Mouse (Mus musculus): ENCODE measurements around the gene Aspg.

GRCm38 (mm10) chr12:112125903-112126302 is 19.4 kb downstream of the Aspg start:
- no peak for TF ChIP-seq CTCF (IDR thresholded peaks at IDR 0.05; ENCODE audit: control insufficient read depth, insufficient read depth, low read length)
- TF ChIP-seq POLR2A (IDR thresholded peaks at IDR 0.05; ENCODE audit: borderline replicate concordance, control insufficient read depth, low read depth, low read length): no peak

Data from bone marrow, adult 2 months (tissue).